Mouse (Mus musculus) lung, postnatal 0 days (tissue): ENCODE measurements around the gene Cldn34b1. TPM values are rescaled to one million over a fixed set of nuclear protein-coding genes. Genes with fewer than 3 reads are reported as not detected.
"Not testable (repeated sequence)": the region's sequence is repeated elsewhere in the genome, so short reads cannot be mapped to it uniquely, and the experiment has no call there.

Source experiments
- ATAC-seq: fragments of 200-750 bp; cut with Nextera tagmentation; 2 replicates; pipeline ENCODE4 v1.8.0; 2017; ENCODE audit warnings: moderate library complexity
- DNase-seq: peaks from one replicate; pipeline ENCODE4 v3.0.0-alpha.2; 2016; ENCODE audit warnings: low spot score
- H3K27ac ChIP-seq: fragments of 300-500 bp; sonication (generic); 2 replicates; pipeline ENCODE4 v1.5.1; 2014; ENCODE audit warnings: antibody characterized with exemption, mild to moderate bottlenecking, low read length, mixed read lengths
- H3K27me3 ChIP-seq: fragments of 300-500 bp; sonication (generic); replicated peaks from 2 replicates; pipeline ENCODE4 v1.6.1; 2014; ENCODE audit warnings: low read length, mixed read lengths; ENCODE audit not compliant: insufficient read depth
- H3K36me3 ChIP-seq: fragments of 300-500 bp; sonication (generic); 2 replicates; pipeline ENCODE4 v1.6.1; 2014; ENCODE audit warnings: low read length, mixed read lengths; ENCODE audit not compliant: insufficient read depth
- H3K4me1 ChIP-seq: fragments of 300-500 bp; sonication (generic); 2 replicates; pipeline ENCODE4 v1.6.1; 2014; ENCODE audit warnings: antibody characterized with exemption, low read depth, low read length, mixed read lengths; ENCODE audit not compliant: insufficient read depth
- H3K4me2 ChIP-seq: fragments of 300-500 bp; sonication (generic); replicated peaks from 2 replicates; pipeline ENCODE4 v1.6.1; 2014; ENCODE audit warnings: low read depth, mild to moderate bottlenecking, low read length, moderate library complexity, mixed read lengths
- H3K4me3 ChIP-seq: fragments of 300-500 bp; sonication (generic); 2 replicates; pipeline ENCODE4 v1.5.1; 2014; ENCODE audit warnings: low read depth, low read length
- H3K9ac ChIP-seq: fragments of 300-500 bp; sonication (generic); replicated peaks from 2 replicates; pipeline ENCODE4 v1.6.1; 2014; ENCODE audit warnings: low read depth, mild to moderate bottlenecking
- H3K9me3 ChIP-seq: fragments of 300-500 bp; sonication (generic); 2 replicates; pipeline ENCODE4 v1.6.1; 2016; ENCODE audit warnings: low read length, mixed read lengths
- WGBS: fragments of 180-500 bp; shearing (Covaris S2); extraction: QIAGEN DNeasy Blood & Tissue Kit; methylation state at CpG from one replicate; pipeline ENCODE4 v1.1.7; 2014; 5-methylcytosine and 5-hydroxymethylcytosine counted together
- polyA plus RNA-seq: library from polyadenylated mRNA; unstranded; fragments of >200 nt; fragmentation: Nextera tagmentation; extraction: Ambion mirVana; gene quantifications from 2 replicates; pipeline ENCODE4 v1.2.1, GENCODE M21; 2015

Cldn34b1 gene
- not detected in 2 replicates for polyA plus RNA-seq

GRCm38 (mm10) chrX:154890167-154890566, at the start of gene Cldn34b1:
Gene Cldn34b1 (minus strand): TSS chrX:154890267.
- H3K4me1 ChIP-seq, H3K4me3 ChIP-seq, ATAC-seq, H3K4me2 ChIP-seq, H3K27me3 ChIP-seq, DNase-seq, H3K36me3 ChIP-seq, H3K27ac ChIP-seq, H3K9me3 ChIP-seq, H3K9ac ChIP-seq: not testable (repeated sequence)
- 70% methylated on average over 3 of the region's 3 CpGs for WGBS

GRCm38 (mm10) chrX:154935887-154936286, 45.8 kb upstream of the Cldn34b1 start, which contains the start of gene Magea6:
Gene Magea6 (minus strand): TSS chrX:154935987.
- not testable (repeated sequence) for DNase-seq, H3K9ac ChIP-seq, H3K4me1 ChIP-seq, H3K27ac ChIP-seq, H3K9me3 ChIP-seq, ATAC-seq, H3K36me3 ChIP-seq, H3K4me3 ChIP-seq, H3K4me2 ChIP-seq, H3K27me3 ChIP-seq
- 53% methylated on average over 1 of the region's 1 CpGs for WGBS

Other genes with a start within 250 kb of the Cldn34b1 start
- gene Magea6, start 45.7 kb upstream of the Cldn34b1 start, polyA plus RNA-seq, result not detected in 2 replicates
- gene Magea3, start 59.2 kb upstream of the Cldn34b1 start, polyA plus RNA-seq, result not detected in 2 replicates
- gene Magea8, start 105.6 kb upstream of the Cldn34b1 start, polyA plus RNA-seq, result not detected in 2 replicates
- not detected in 2 replicates for gene Magea5, start 172.9 kb upstream of the Cldn34b1 start, polyA plus RNA-seq
- not detected in 2 replicates for gene Magea1, start 199.5 kb upstream of the Cldn34b1 start, polyA plus RNA-seq
- gene Magea2, start 203.4 kb upstream of the Cldn34b1 start, polyA plus RNA-seq, result not detected in 2 replicates
- not detected in 2 replicates for gene Cldn34b2, start 238.1 kb upstream of the Cldn34b1 start, polyA plus RNA-seq